Mouse (Mus musculus) liver, adult 10 weeks (tissue): ENCODE results near the gene Vmn1r232. TPM values are rescaled to one million over a fixed set of nuclear protein-coding genes. Genes with fewer than 3 reads are reported as not detected.

Experiments
- polyA plus RNA-seq: library from polyadenylated mRNA; stranded (reverse); fragments of 350-450 nt; fragmentation: Illumina TruSeq; extraction: RNeasy Lipid Tissue Mini Kit (QIAGEN cat#74804); gene quantifications from one replicate; pipeline ENCODE4 v1.2.3, GENCODE M21; 2014; ENCODE audit warnings: low read depth, low replicate concordance

Vmn1r232 gene
- polyA plus RNA-seq, result not detected

DNA sequence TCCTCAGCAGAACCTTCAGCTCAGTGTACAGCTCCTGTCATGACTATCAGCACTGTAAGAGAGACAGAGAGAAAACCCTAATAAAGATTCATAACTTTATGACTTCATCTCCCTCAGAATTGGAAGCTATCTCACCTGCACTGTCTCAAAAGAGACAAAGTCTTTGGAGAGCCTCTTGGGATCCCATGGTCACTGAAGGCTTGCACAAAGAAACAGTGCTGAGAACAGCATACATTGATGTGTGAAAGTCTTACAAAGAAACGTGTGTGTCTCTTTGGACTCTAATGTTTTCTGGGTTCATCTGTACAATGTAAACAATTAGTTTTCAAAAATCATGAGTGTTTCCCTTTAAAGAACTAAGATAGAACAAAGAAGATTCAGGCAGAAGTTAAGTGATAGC is at the start of gene Vmn1r232:
Vmn1r232 (minus strand) TSS at position 101 of the 400 bp plus-strand sequence.

DNA sequence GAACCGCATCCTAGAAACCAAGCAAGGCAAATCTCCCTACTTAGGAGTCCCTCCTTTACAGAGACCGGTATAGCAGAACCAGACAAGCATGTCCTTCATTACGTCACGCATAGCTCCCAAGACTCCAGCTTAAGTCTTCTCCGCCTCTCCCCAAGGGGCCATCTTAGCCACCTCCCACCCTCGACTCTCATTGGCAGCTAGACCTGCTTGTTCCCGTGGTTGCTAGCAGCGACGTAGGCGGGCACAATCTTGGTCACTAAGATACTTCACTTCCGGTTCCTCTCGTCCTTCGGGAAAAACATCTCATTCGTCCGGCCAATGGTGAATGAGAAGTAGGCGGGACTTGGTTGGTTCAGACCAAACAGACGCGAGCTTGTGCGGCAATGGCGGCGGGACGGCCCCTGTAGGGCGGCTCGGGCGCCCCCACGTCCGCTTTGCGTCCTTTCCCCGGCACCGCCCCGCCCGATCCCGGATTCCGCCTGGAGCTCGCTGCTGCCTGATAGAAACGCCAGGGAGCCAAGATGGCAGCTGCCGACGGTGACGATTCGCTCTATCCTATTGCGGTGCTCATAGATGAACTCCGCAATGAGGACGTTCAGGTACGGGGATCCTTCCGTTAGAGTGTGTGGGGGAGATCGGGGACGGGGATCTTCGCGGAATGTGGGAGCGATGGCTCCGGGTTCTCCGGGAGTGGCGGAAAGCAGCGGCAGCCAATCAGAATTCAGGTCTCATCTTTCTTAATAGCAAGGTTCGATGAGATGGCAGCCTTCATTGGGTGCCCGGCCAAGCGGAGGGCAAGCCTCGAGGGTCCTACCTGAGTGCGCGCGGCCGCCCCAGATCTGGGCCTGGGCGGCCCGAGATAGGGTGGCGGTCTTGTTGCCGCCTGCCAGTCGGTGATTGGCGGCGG is 25.7 kb upstream of the Vmn1r232 start, which contains the start of gene Ppp2r1a:
Ppp2r1a (plus strand) TSS at position 327 of the 907 bp plus-strand sequence.

DNA sequence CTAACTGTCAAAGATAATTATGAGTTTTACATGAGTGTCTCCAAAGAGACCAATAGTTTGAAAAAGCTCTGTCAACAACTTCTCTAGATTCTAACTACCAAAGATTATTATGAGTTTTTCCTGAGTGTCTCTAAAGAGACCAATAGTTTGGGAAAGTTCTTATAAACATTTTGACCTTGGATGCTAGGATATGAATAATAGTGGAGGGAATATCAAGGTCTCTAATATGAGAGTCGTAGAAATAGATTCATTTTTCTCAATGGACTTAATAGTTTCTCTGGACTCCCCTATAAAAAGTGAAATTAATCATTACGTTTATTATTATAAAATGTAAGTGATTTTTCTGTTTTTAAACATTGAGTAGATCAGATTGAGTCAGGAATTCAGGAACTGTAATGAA is 14.5 kb downstream of the Vmn1r232 start, which contains the start of gene Vmn1r231:
Vmn1r231 (minus strand) TSS at position 101 of the 400 bp plus-strand sequence.

Other genes with a start within 250 kb of the Vmn1r232 start
- not detected for gene Vmn1r226, start 236.9 kb downstream of the Vmn1r232 start, polyA plus RNA-seq
- gene Vmn1r227, start 189.9 kb downstream of the Vmn1r232 start, polyA plus RNA-seq, result not detected
- not detected for gene Vmn1r228, start 133.6 kb downstream of the Vmn1r232 start, polyA plus RNA-seq
- gene Vmn1r229, start 108.2 kb downstream of the Vmn1r232 start, polyA plus RNA-seq, result not detected
- gene Vmn1r230, start 79.3 kb downstream of the Vmn1r232 start, polyA plus RNA-seq, result not detected
- gene Vmn1r231, start 14.6 kb downstream of the Vmn1r232 start, polyA plus RNA-seq, result not detected
- gene Ppp2r1a, start 25.6 kb upstream of the Vmn1r232 start, polyA plus RNA-seq, result 14.5 TPM
- not detected for gene Vmn1r233, start 76.8 kb upstream of the Vmn1r232 start, polyA plus RNA-seq
- 16.3 TPM for gene Zfp160, start 89.2 kb upstream of the Vmn1r232 start, polyA plus RNA-seq